Mouse (Mus musculus) CH12.LX (cell line): ENCODE results near the gene Sf3b3. TPM values are rescaled to one million over a fixed set of nuclear protein-coding genes. Genes with fewer than 3 reads are reported as not detected.

Experiments used
- DNase-seq: peaks from one replicate; pipeline ENCODE4 v3.0.0-alpha.2; 2013; ENCODE audit errors: extremely low read depth
- H3K27ac ChIP-seq: 2 replicates; pipeline ENCODE4 v1.5.1; 2012; ENCODE audit warnings: low read depth, mild to moderate bottlenecking, control low read depth, moderate library complexity; ENCODE audit not compliant: insufficient read depth
- H3K27me3 ChIP-seq: replicated peaks from 2 replicates; pipeline ENCODE3; 2012; ENCODE audit warnings: inconsistent platforms
- H3K36me3 ChIP-seq, 2 experiments: replicated peaks in 1 of 2; 2 replicates each; pipeline versions ENCODE3 to v1.6.1; 2012; ENCODE audit warnings: inconsistent platforms in 1 of 2, low read length in 1 of 2, mild to moderate bottlenecking in 1 of 2, mixed read lengths in 1 of 2, moderate library complexity in 1 of 2; ENCODE audit not compliant: control insufficient read depth in 1 of 2, insufficient read depth in 1 of 2
- H3K4me1 ChIP-seq, 2 experiments: 2 replicates each; pipeline ENCODE4 v1.6.1; 2012; ENCODE audit warnings: inconsistent platforms in 1 of 2, moderate library complexity in 1 of 2; ENCODE audit not compliant: insufficient read depth in 2 of 2, control insufficient read depth in 1 of 2
- H3K4me2 ChIP-seq: 2 replicates; pipeline ENCODE4 v1.6.1; 2012; ENCODE audit warnings: low read depth, mild to moderate bottlenecking, control low read depth; ENCODE audit not compliant: poor library complexity, insufficient read depth, severe bottlenecking
- H3K4me3 ChIP-seq, 3 experiments: fragments of 150-350 bp in 1 of 3; sonication (generic) in 1 of 3; replicated peaks in 1 of 3; 2 replicates each; pipeline versions ENCODE3 to v1.5.1; 2011 to 2012; ENCODE audit warnings: low read depth in 2 of 3, low read length in 2 of 3, mild to moderate bottlenecking in 2 of 3, moderate library complexity in 2 of 3, control low read depth in 1 of 3, improper control_type of control experiment in 1 of 3, inconsistent platforms in 1 of 3, mixed read lengths in 1 of 3; ENCODE audit not compliant: poor library complexity in 1 of 3
- H3K79me2 ChIP-seq: replicated peaks from 2 replicates; pipeline ENCODE4 v1.6.1; 2012; ENCODE audit warnings: mild to moderate bottlenecking, moderate library complexity; ENCODE audit not compliant: control insufficient read depth, poor library complexity, insufficient read depth, severe bottlenecking; ENCODE audit errors: extremely low read depth
- H3K9ac ChIP-seq: 2 replicates; pipeline ENCODE4 v1.6.1; 2012; ENCODE audit warnings: low read depth, mild to moderate bottlenecking, control low read depth, moderate library complexity; ENCODE audit not compliant: insufficient read depth
- H3K9me3 ChIP-seq: replicated peaks from 2 replicates; pipeline ENCODE3; 2012; ENCODE audit warnings: low read length, inconsistent platforms, mixed read lengths
- BHLHE40 ChIP-seq: IDR thresholded peaks from 2 replicates; pipeline ENCODE4 v1.6.1; 2011; ENCODE audit warnings: mild to moderate bottlenecking, low read depth, low read length, improper control_type of control experiment
- CHD1 ChIP-seq: IDR thresholded peaks from 2 replicates; pipeline ENCODE4 v1.6.1; 2012; ENCODE audit warnings: low read depth, low read length, improper control_type of control experiment, inconsistent platforms
- CHD2 ChIP-seq: IDR thresholded peaks from 2 replicates; pipeline ENCODE4 v1.6.1; 2011; ENCODE audit warnings: low read length, improper control_type of control experiment
- CTCF ChIP-seq, 2 experiments: IDR thresholded peaks in 1 of 2; conservative IDR thresholded peaks in 1 of 2; 2 replicates each; pipeline ENCODE4 v1.5.1; 2011 to 2012; ENCODE audit warnings: low read depth in 2 of 2, low read length in 2 of 2, improper control_type of control experiment in 1 of 2, inconsistent platforms in 1 of 2, mild to moderate bottlenecking in 1 of 2, moderate library complexity in 1 of 2
- E2F4 ChIP-seq: IDR thresholded peaks from 2 replicates; pipeline ENCODE4 v1.6.1; 2011; ENCODE audit warnings: low read depth, low read length, improper control_type of control experiment; ENCODE audit not compliant: insufficient replicate concordance
- EP300 ChIP-seq: IDR thresholded peaks from 2 replicates; pipeline ENCODE4 v1.6.1; 2011; ENCODE audit warnings: low read length, improper control_type of control experiment
- ETS1 ChIP-seq: conservative IDR thresholded peaks from 2 replicates; pipeline ENCODE4 v1.6.1; 2012; ENCODE audit warnings: low read depth, mild to moderate bottlenecking, inconsistent platforms, low read length, improper control_type of control experiment, moderate library complexity
- HCFC1 ChIP-seq: IDR thresholded peaks from 2 replicates; pipeline ENCODE4 v1.6.1; 2012; ENCODE audit warnings: low read depth, mild to moderate bottlenecking, inconsistent platforms, low read length, improper control_type of control experiment
- IRF4 ChIP-seq: IDR thresholded peaks from 2 replicates; pipeline ENCODE4 v1.6.1; 2014; ENCODE audit warnings: low read depth, mild to moderate bottlenecking, inconsistent platforms, low read length, improper control_type of control experiment
- JUND ChIP-seq: conservative IDR thresholded peaks from 2 replicates; pipeline ENCODE4 v1.6.1; 2011; ENCODE audit warnings: low read depth, low read length, improper control_type of control experiment
- KAT2A ChIP-seq: IDR thresholded peaks from 2 replicates; pipeline ENCODE4 v1.6.1; 2012; ENCODE audit warnings: low read length, improper control_type of control experiment, inconsistent platforms; ENCODE audit not compliant: insufficient replicate concordance
- MAFK ChIP-seq: IDR thresholded peaks from 2 replicates; pipeline ENCODE4 v1.6.1; 2011; ENCODE audit warnings: low read length, improper control_type of control experiment; ENCODE audit not compliant: insufficient replicate concordance
- MAX ChIP-seq: IDR thresholded peaks from 2 replicates; pipeline ENCODE4 v1.6.1; 2011; ENCODE audit warnings: low read length, improper control_type of control experiment
- MAZ ChIP-seq: IDR thresholded peaks from 2 replicates; pipeline ENCODE4 v1.6.1; 2012; ENCODE audit warnings: low read depth, mild to moderate bottlenecking, inconsistent platforms, low read length, improper control_type of control experiment, moderate library complexity
- MEF2A ChIP-seq: IDR thresholded peaks from 2 replicates; pipeline ENCODE4 v1.6.1; 2014; ENCODE audit warnings: low read depth, mild to moderate bottlenecking, inconsistent platforms, low read length, improper control_type of control experiment, borderline replicate concordance
- MXI1 ChIP-seq: IDR thresholded peaks from 2 replicates; pipeline ENCODE4 v1.6.1; 2011; ENCODE audit warnings: mild to moderate bottlenecking, low read depth, low read length, improper control_type of control experiment
- MYC ChIP-seq: IDR thresholded peaks from 2 replicates; pipeline ENCODE4 v1.6.1; 2011; ENCODE audit warnings: low read depth, mild to moderate bottlenecking, improper control_type of control experiment, low read length
- NELFE ChIP-seq: IDR thresholded peaks from 2 replicates; pipeline ENCODE4 v1.6.1; 2011; ENCODE audit warnings: low read depth, low read length, improper control_type of control experiment
- NRF1 ChIP-seq: IDR thresholded peaks from 2 replicates; pipeline ENCODE4 v1.6.1; 2014; ENCODE audit warnings: low read depth, mild to moderate bottlenecking, inconsistent platforms, low read length, improper control_type of control experiment, moderate library complexity
- POLR2AphosphoS2 ChIP-seq: IDR thresholded peaks from 2 replicates; pipeline ENCODE4 v1.6.1; 2011; ENCODE audit warnings: low read depth, low read length, improper control_type of control experiment
- RAD21 ChIP-seq: IDR thresholded peaks from 2 replicates; pipeline ENCODE4 v1.6.1; 2011; ENCODE audit warnings: low read depth, mild to moderate bottlenecking, low read length, improper control_type of control experiment, moderate library complexity
- RCOR1 ChIP-seq: conservative IDR thresholded peaks from 2 replicates; pipeline ENCODE4 v1.6.1; 2012; ENCODE audit warnings: low read depth, mild to moderate bottlenecking, inconsistent platforms, low read length, improper control_type of control experiment
- SIN3A ChIP-seq: IDR thresholded peaks from 2 replicates; pipeline ENCODE4 v1.6.1; 2012; ENCODE audit warnings: low read length, improper control_type of control experiment, inconsistent platforms
- SMC3 ChIP-seq: IDR thresholded peaks from 2 replicates; pipeline ENCODE4 v1.6.1; 2011; ENCODE audit warnings: low read depth, low read length, improper control_type of control experiment
- TBP ChIP-seq: conservative IDR thresholded peaks from 2 replicates; pipeline ENCODE4 v1.6.1; 2011; ENCODE audit warnings: low read depth, low read length, improper control_type of control experiment
- TCF12 ChIP-seq: IDR thresholded peaks from 2 replicates; pipeline ENCODE4 v1.6.1; 2014; ENCODE audit warnings: low read depth, mild to moderate bottlenecking, inconsistent platforms, low read length, improper control_type of control experiment
- UBTF ChIP-seq: IDR thresholded peaks from 2 replicates; pipeline ENCODE4 v1.6.1; 2012; ENCODE audit warnings: low read depth, mild to moderate bottlenecking, inconsistent platforms, low read length, improper control_type of control experiment, moderate library complexity
- ZC3H11A ChIP-seq: IDR thresholded peaks from 2 replicates; pipeline ENCODE4 v1.6.1; 2012; ENCODE audit warnings: low read depth, mild to moderate bottlenecking, inconsistent platforms, low read length, improper control_type of control experiment
- ZNF384 ChIP-seq: IDR thresholded peaks from 2 replicates; pipeline ENCODE4 v1.6.1; 2012; ENCODE audit warnings: low read depth, low read length, improper control_type of control experiment, inconsistent platforms
- dilution Hi-C: fragments of 300-500 bp; cut with MboI; formaldehyde crosslinking; loops from 2 replicates; pipeline ENCODE4 v1.14.3; 2020; ENCODE audit warnings: low sequenced_read_pairs; ENCODE audit not compliant: extremely low pct_unique_long_range_greater_than_20kb, extremely low pct_ligation_motif_present
- in situ Hi-C: fragments of 300-500 bp; cut with MboI; formaldehyde crosslinking; loops from 3 replicates; pipeline ENCODE4 v1.14.3; 2019; ENCODE audit warnings: low sequenced_read_pairs, low pct_ligation_motif_present, low pct_unique_long_range_greater_than_20kb, mixed read lengths
- polyA plus RNA-seq: library from polyadenylated mRNA; unstranded; fragments of >175 nt; gene quantifications from 2 replicates; pipeline ENCODE4 v1.2.1, GENCODE M21; 2012; ENCODE audit warnings: low read depth; ENCODE audit not compliant: insufficient read length
- total RNA-seq, 2 experiments: library from RNA; depleted of rRNA; stranded (reverse); fragments of 300-350 nt in 1 of 2; fragments of >200 nt in 1 of 2; gene quantifications; 2 replicates each; pipeline ENCODE4 v1.2.3; 2012 to 2014

Sf3b3 gene
- total and polyA plus RNA-seq, 3 experiments: 136 to 213 (median 137) TPM

- H3K9ac ChIP-seq: peak overlapping the region; percentile 85
- peak overlapping the region; percentile 93 for H3K4me2 ChIP-seq
- in situ Hi-C loops (no loop called here), dilution Hi-C loops (no loop called here)
- H3K27ac ChIP-seq: peak overlapping the region; percentile 64
- peaks cover 9 to 33% of the 10 kb centered on the region in 2 experiments for H3K4me1 ChIP-seq
- no peaks in the 10 kb centered on the region; the same call in 1 of the 2 replicates for H3K79me2 ChIP-seq
- H3K9me3 ChIP-seq: no peaks in the 10 kb centered on the region
- peak; percentile 76 for DNase-seq
- no peaks in the 10 kb centered on the region for H3K27me3 ChIP-seq
- 0 out of 2 replicates have a peak, but pooled peaks have one; percentile 21 for TF ChIP-seq BHLHE40
- TF ChIP-seq E2F4: 0 out of 2 replicates have a peak, but pooled peaks have one; percentile 13
- TF ChIP-seq HCFC1: peak; percentile 17; the same call in 1 of the 2 replicates
- TF ChIP-seq MAX: peak; percentile 75
- 0 out of 2 replicates have a peak, but pooled peaks have one; percentile 38 for TF ChIP-seq MAFK
- TF ChIP-seq SMC3: peak; percentile 69
- no peak for TF ChIP-seq NRF1
- no peak for TF ChIP-seq CHD1
- peak; percentile 24; the same call in 1 of the 2 replicates for TF ChIP-seq ZC3H11A
- TF ChIP-seq SIN3A: peak; percentile 60; the same call in 1 of the 2 replicates
- TF ChIP-seq CTCF (conservative IDR thresholded peaks at IDR 0.05 in 1 of 2, IDR thresholded peaks at IDR 0.05 in 1 of 2; ENCODE audit: low read depth in 2 of 2, low read length in 2 of 2): peak; percentile 34 to 86
- TF ChIP-seq POLR2AphosphoS2: no peak
- TF ChIP-seq CHD2: 0 out of 2 replicates have a peak, but pooled peaks have one; percentile 14
- peak; percentile 86; the same call in 1 of the 2 replicates for TF ChIP-seq IRF4
- peak; percentile 96; the same call in 1 of the 2 replicates for TF ChIP-seq MYC
- TF ChIP-seq TBP: peak; percentile 52; the same call in 1 of the 2 replicates
- 0 out of 2 replicates have a peak, but pooled peaks have one; percentile 16 for TF ChIP-seq MAZ
- TF ChIP-seq TCF12: peak; percentile 41
- TF ChIP-seq NELFE: no peak; the same call in 1 of the 2 replicates
- TF ChIP-seq JUND: no peak
- TF ChIP-seq ETS1: peak; percentile 59; the same call in 1 of the 2 replicates
- peak; percentile 62 for TF ChIP-seq MEF2A
- peak; percentile 85 for TF ChIP-seq MXI1
- TF ChIP-seq EP300: peak; percentile 81
- no peak for TF ChIP-seq UBTF
- TF ChIP-seq RAD21: peak; percentile 86
- TF ChIP-seq KAT2A: no peak
- TF ChIP-seq RCOR1: 0 out of 2 replicates have a peak, but pooled peaks have one; percentile 25
- TF ChIP-seq ZNF384: peak; percentile 72
- TF ChIP-seq, all 38 proteins: peak for 22
- peaks cover 53 to 78% of the 10 kb centered on the region in 2 experiments for H3K36me3 ChIP-seq
- H3K4me3 ChIP-seq: peak overlapping the region in 2 of 3 experiments; percentile 35 to 39
Measured at GRCm38 (mm10) chr8:110859651-110860501, 13.3 kb upstream of the Sf3b3 start.
